Mouse (Mus musculus) lung, adult 2 months (tissue): Measurements from ENCODE around the gene 1700093K21Rik.

Experiments
- CTCF ChIP-seq: fragments of 200-500 bp; IDR thresholded peaks from 2 replicates; pipeline ENCODE4 v1.5.1; 2011; ENCODE audit warnings: mild to moderate bottlenecking, low read length, control low read depth; ENCODE audit not compliant: insufficient read depth
- POLR2A ChIP-seq: fragments of 200-500 bp; IDR thresholded peaks from 2 replicates; pipeline ENCODE4 v1.6.1; 2011; ENCODE audit warnings: low read depth, mild to moderate bottlenecking, control low read depth, low read length, borderline replicate concordance; ENCODE audit errors: extremely low read depth

GRCm38 (mm10) chr11:23497335-23497717 lies 23.6 kb downstream of the 1700093K21Rik start:
- no peak for TF ChIP-seq POLR2A
- no peak for TF ChIP-seq CTCF
